Mouse (Mus musculus): ENCODE data around the gene Zfp53.

Zfp53 gene

GRCm38 (mm10) chr17:21526270-21526669, 37.5 kb downstream of the Zfp53 start:
- DNase-seq (ENCODE audit: low spot score): no peak

DNA sequence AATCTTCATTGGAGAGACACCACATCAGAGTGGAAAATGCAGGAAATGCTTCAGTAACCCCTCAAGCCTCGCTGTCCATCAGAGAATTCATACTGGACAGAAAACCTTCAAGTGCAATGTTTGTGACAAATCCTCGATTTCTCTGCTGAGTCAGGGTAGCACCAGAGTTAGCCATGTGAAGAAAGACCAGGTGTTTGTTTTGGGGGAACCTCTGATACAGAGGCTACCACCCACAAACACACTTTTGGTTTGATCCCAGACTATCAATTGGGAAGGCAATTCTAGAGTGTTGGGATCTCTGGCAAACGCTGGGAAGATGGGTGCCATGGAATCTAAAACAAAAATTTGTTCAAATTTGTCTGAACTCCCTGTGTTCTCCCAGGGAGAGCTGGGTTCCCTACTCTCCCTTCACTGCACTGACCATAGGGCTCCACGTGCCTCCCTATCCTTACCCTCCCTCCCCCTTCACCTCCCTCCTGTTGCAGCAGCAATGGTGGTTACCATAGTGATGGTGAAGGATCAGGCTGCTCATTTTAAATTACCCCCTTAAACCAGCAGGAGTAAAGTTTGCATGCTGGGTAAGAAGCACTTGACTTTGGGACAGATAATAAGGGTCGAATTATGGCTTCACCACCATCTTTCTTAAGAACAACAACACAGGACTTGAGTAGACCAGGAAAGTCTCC, 42.0 kb downstream of the Zfp53 start:
- no peak for DNase-seq (ENCODE audit: low spot score)

- DNase-seq (ENCODE audit: low spot score): no peak
These were observed 42.8 kb downstream of the Zfp53 start for GRCm38 (mm10) chr17:21531621-21532020.

GRCm38 (mm10) chr17:21532101-21532951, 43.5 kb downstream of the Zfp53 start:
- DNase-seq (ENCODE audit: low spot score): peak; percentile 90

DNA sequence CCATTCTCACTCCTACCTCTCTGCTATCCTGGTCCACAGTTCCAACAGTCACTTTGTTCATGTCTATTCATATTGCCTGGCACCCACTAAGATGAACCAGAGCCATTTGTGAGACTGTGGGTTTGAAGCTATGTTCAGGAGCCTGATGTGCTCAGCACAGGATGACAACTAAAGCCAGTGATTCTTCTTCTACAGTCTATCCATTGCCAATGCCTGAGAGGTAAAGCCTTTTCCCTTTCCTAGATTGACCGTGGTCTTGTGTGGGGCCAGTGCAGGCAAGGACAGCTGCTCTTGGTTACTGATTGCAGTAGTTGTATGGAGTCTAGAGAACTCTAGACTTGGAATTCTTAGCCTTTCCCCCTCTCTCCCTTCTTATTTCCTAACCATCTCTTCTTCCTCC, 45.2 kb downstream of the Zfp53 start:
- DNase-seq (ENCODE audit: low spot score): peak; percentile 21

- DNase-seq (ENCODE audit: low spot score): peak; percentile 96
These were observed 45.8 kb downstream of the Zfp53 start for GRCm38 (mm10) chr17:21534460-21535095.

DNA sequence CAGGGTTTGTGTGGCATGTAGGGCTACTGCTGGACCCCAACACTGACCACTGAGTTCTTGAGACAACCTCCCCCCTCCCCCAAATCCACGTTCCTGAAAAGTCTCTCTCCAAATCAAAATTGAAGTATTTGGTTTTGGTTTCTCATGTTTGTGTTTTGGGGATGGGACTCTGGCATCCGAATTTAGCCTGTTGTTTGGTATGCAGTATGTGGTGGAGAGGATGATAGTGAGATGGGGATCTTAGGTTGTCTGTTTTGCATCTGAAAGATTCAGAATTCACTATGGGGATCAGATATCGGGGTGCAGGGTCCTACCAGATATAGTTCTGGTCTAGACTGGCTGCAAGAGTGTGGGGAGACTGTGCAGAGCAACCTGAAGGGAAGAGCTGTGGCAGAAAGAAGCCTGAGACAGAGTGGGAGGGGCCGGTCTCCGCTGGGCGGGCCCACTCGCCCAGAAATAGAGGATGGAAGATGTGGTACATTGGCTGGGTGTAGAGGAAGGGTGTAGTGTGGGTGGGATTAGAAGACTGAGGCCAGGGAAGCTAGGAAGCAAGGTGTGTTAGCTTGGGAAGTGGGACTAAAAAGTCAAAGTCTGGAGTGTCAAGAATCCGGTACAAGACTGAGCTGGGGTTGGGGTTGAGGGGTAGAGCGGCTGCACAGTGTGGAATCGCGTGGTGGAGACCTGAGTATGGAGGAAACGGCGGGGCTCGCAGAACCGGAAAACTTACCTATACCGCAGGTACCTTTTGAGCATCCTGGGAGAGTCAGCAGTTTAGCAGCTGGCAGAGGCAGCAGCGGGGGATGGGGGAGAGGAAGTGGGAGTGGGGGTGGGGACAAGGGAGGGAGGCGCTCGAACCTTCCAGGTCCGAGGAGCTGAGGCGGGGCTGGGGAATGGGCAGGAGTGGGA, 46.6 kb downstream of the Zfp53 start, which contains the start of gene Zfp52:
Gene Zfp52 (plus strand): TSS at position 444 of the 906 bp plus-strand sequence.
- DNase-seq (ENCODE audit: low spot score): peak; percentile 71

DNA sequence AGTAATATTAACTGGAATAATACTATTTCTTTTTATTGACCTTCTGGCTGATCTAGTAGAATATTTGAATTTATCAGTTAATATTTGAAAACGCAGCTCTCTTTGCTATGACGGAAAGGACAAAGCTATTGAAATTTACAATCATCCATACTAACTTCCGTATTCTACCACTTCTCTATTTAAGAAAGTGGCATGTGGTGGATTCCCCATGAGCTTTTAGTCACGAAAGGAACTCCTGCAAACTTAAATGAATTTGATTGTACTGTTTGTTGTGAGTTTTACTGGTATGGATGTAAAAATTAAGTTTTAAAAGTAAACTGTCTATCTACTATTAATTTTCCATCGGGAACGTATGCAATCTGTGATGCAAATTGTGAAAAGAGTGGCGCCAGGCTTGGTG, 47.3 kb downstream of the Zfp53 start:
- DNase-seq (ENCODE audit: low spot score): no peak

DNA sequence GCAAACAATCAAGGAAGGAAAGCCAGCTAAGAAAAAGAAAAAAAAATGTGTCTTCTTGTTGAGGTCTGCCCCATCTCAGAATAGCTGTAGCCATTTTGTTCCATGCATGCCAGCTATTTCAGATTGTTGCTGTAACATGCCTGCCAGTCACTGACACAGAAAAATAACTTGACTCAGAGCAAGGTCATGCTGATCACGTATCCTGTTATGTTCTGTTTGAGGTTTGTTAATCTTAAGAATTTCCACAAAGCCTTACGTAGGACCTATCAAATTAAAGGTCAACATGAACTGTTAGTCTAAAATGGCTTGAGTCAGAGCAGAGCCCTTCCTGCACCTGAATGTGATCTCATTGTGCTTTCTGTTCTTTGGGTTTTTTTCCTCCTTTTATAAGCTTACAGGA, 47.9 kb downstream of the Zfp53 start:
- peak; percentile 63 for DNase-seq (ENCODE audit: low spot score)

DNA sequence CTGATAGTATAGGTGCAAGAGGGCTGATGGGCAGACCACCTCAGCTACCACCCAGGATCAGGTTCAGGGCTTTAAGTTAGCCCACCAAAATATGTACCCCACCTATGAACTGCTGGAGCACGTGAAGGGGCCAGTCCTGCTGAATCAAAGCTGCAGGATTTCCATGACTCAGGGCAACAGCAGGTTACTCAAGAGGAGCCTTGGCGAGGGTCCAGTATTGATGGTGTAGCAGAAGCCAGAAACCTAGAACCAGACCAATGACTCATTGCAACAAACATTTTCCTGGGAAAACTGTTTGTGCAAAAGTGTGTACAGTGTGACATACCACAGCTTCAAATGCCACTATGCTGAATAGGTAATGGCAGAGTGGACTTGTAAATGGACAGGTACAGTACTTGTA, 69.0 kb downstream of the Zfp53 start:
- DNase-seq (ENCODE audit: low spot score): peak; percentile 76
